Mouse (Mus musculus) olfactory bulb, adult 2 months (tissue): ENCODE results near the gene Icam1.

Experiments
- CTCF ChIP-seq: fragments of 200-500 bp; IDR thresholded peaks from 2 replicates; pipeline ENCODE4 v1.5.1; 2012; ENCODE audit warnings: low read depth, mild to moderate bottlenecking, low read length, moderate library complexity; ENCODE audit not compliant: insufficient read depth
- POLR2A ChIP-seq: fragments of 200-500 bp; IDR thresholded peaks from 2 replicates; pipeline ENCODE4 v1.6.1; 2012; ENCODE audit warnings: mild to moderate bottlenecking, low read depth, low read length, moderate library complexity; ENCODE audit not compliant: insufficient read depth

GRCm38 (mm10) chr9:21017177-21017575 lies 1.4 kb downstream of the Icam1 start:
- TF ChIP-seq POLR2A (no peak), CTCF (no peak)
